Mouse (Mus musculus) Patski (cell line): ENCODE data around the gene Sulf2. TPM values are rescaled to one million over a fixed set of nuclear protein-coding genes. Genes with fewer than 3 reads are reported as not detected.
"Not testable (repeated sequence)": the region's sequence is repeated elsewhere in the genome, so short reads cannot be mapped to it uniquely, and the experiment has no call there.

ENCODE experiments used
- ATAC-seq: fragments of 100-300 bp; one replicate; pipeline ENCODE4 v1.8.0; 2021
- CTCF ChIA-PET: fragments of 350-600 bp; sonication (Branson Sonifier 250); formaldehyde crosslinking; loops from one replicate; lab custom pipeline; 2022; ENCODE audit warnings: inconsistent platforms; lab: Charles Lee
- POLR2A ChIA-PET: fragments of 350-600 bp; sonication (Branson Sonifier 250); formaldehyde crosslinking; loops from one replicate; lab custom pipeline; 2022; ENCODE audit warnings: antibody characterized with exemption, inconsistent platforms; lab: Charles Lee
- DNase-seq: peaks from one replicate; pipeline ENCODE4 v3.0.0-alpha.2; 2011; ENCODE audit warnings: low read depth, low spot score
- H3K27me3 ChIP-seq: fragments of 371-371 bp; one replicate; pipeline ENCODE4 v1.5.1; 2021
- CTCF ChIP-seq: fragments of 100-300 bp; IDR thresholded peaks from one replicate; pipeline ENCODE4 v1.5.1; 2021
- in situ Hi-C: fragments of 300-500 bp; cut with MboI; formaldehyde crosslinking; loops from 3 replicates; pipeline ENCODE4 v1.11.1; 2018; ENCODE audit warnings: low pct_unique_long_range_greater_than_20kb, mixed read lengths
- polyA plus RNA-seq: library from polyadenylated mRNA; unstranded; gene quantifications from one replicate; pipeline ENCODE4 v1.2.3, GENCODE M21; 2021

Gene Sulf2
- polyA plus RNA-seq: 31.6 TPM

GRCm38 (mm10) chr2:166155454-166155815 is at the start of gene Sulf2:
Gene Sulf2 (minus strand): TSS chr2:166155663.
- DNase-seq: no peak
- ChIA-PET POLR2A (no interaction called here), CTCF (interaction anchor here (0.8 to 1.6 kb wide), 9 partner anchors 9 to 406 kb away, joined by 3 to 6 read pairs (median 3); no protein-coding TSS in a partner anchor)
- peak; percentile 10 for ATAC-seq
- in situ Hi-C loops: loop anchor here (5.0 kb wide), 2 partner anchors 292 to 407 kb away; no protein-coding TSS in a partner anchor
- no peak for TF ChIP-seq CTCF
- H3K27me3 ChIP-seq: peaks cover 4% of the 10 kb centered on the region

- ChIA-PET CTCF (no interaction called here), POLR2A (no interaction called here)
These were observed 48.7 kb upstream of the Sulf2 start for GRCm38 (mm10) chr2:166204174-166204573.

GRCm38 (mm10) chr2:166203647-166204046 is 48.2 kb upstream of the Sulf2 start:
- in situ Hi-C loops: no loop called here
- CTCF ChIA-PET: no interaction called here
- ATAC-seq (no peak), DNase-seq (no peak)
- no peak for TF ChIP-seq CTCF
- POLR2A ChIA-PET: no interaction called here
- H3K27me3 ChIP-seq: peaks cover 11% of the 10 kb centered on the region

More at GRCm38 (mm10) chr2:166204174-166204573, 48.7 kb upstream of the Sulf2 start:
- H3K27me3 ChIP-seq: peaks cover 7% of the 10 kb centered on the region
- TF ChIP-seq CTCF: no peak
- in situ Hi-C loops: no loop called here
- ATAC-seq (no peak), DNase-seq (no peak)

- DNase-seq: no peak
- CTCF ChIA-PET: no interaction called here
- no peak for TF ChIP-seq CTCF
- H3K27me3 ChIP-seq: peaks cover 14% of the 10 kb centered on the region
- POLR2A ChIA-PET: no interaction called here
- ATAC-seq: no peak
- in situ Hi-C loops: no loop called here
These were observed 42.5 kb upstream of the Sulf2 start for GRCm38 (mm10) chr2:166197964-166198363.

GRCm38 (mm10) chr2:166197064-166197463 is 41.6 kb upstream of the Sulf2 start:
- in situ Hi-C loops: no loop called here
- no peak for DNase-seq
- ATAC-seq: no peak
- CTCF ChIA-PET: no interaction called here
- peaks cover 14% of the 10 kb centered on the region for H3K27me3 ChIP-seq
- POLR2A ChIA-PET: no interaction called here
- no peak for TF ChIP-seq CTCF

- in situ Hi-C loops: no loop called here
- ATAC-seq: no peak
- ChIA-PET CTCF (no interaction called here), POLR2A (no interaction called here)
- peaks cover 10% of the 10 kb centered on the region for H3K27me3 ChIP-seq
- no peak for DNase-seq
- no peak for TF ChIP-seq CTCF
These were observed 40.8 kb upstream of the Sulf2 start for GRCm38 (mm10) chr2:166196080-166196786.

GRCm38 (mm10) chr2:166195041-166195440 is 39.6 kb upstream of the Sulf2 start:
- CTCF ChIA-PET: no interaction called here
- POLR2A ChIA-PET: no interaction called here
- ATAC-seq (no peak), DNase-seq (no peak)
- H3K27me3 ChIP-seq: peaks cover 7% of the 10 kb centered on the region
- in situ Hi-C loops: no loop called here
- TF ChIP-seq CTCF: no peak

GRCm38 (mm10) chr2:166194112-166194758 is 38.8 kb upstream of the Sulf2 start:
- in situ Hi-C loops: no loop called here
- no peak for DNase-seq
- CTCF ChIA-PET: no interaction called here
- POLR2A ChIA-PET: no interaction called here
- no peak for ATAC-seq
- no peak for TF ChIP-seq CTCF
- H3K27me3 ChIP-seq: peaks cover 7% of the 10 kb centered on the region

- ATAC-seq (no peak), DNase-seq (no peak)
- in situ Hi-C loops: no loop called here
- H3K27me3 ChIP-seq: peaks cover 2% of the 10 kb centered on the region
- TF ChIP-seq CTCF: no peak
- ChIA-PET CTCF (no interaction called here), POLR2A (no interaction called here)
These were observed 38.0 kb upstream of the Sulf2 start for GRCm38 (mm10) chr2:166193509-166193908.

GRCm38 (mm10) chr2:166190816-166191215 is 35.4 kb upstream of the Sulf2 start:
- no peak for TF ChIP-seq CTCF
- DNase-seq (no peak), ATAC-seq (no peak)
- in situ Hi-C loops: no loop called here
- CTCF ChIA-PET: interaction anchor here (1.7 kb wide), 1 partner anchor 249 kb away, joined by 6 read pairs; no protein-coding TSS in a partner anchor
- POLR2A ChIA-PET: no interaction called here
- H3K27me3 ChIP-seq: peaks cover 4% of the 10 kb centered on the region

GRCm38 (mm10) chr2:166189191-166189590 is 33.7 kb upstream of the Sulf2 start:
- ChIA-PET CTCF (no interaction called here), POLR2A (no interaction called here)
- DNase-seq (no peak), ATAC-seq (no peak)
- H3K27me3 ChIP-seq: peaks cover 4% of the 10 kb centered on the region
- in situ Hi-C loops: no loop called here
- TF ChIP-seq CTCF: no peak

- H3K27me3 ChIP-seq, POLR2A ChIA-PET, ATAC-seq, in situ Hi-C loops, CTCF ChIA-PET, DNase-seq: not testable (repeated sequence)
These were observed 32.5 kb upstream of the Sulf2 start for GRCm38 (mm10) chr2:166187874-166188453.

GRCm38 (mm10) chr2:166187319-166187718 is 31.9 kb upstream of the Sulf2 start:
- ATAC-seq, CTCF ChIA-PET, in situ Hi-C loops, H3K27me3 ChIP-seq, DNase-seq, POLR2A ChIA-PET: not testable (repeated sequence)
